Mouse (Mus musculus) hindbrain, embryonic 15.5 days (tissue): Measurements from ENCODE around the gene Nudc. TPM values are rescaled to one million over a fixed set of nuclear protein-coding genes. Genes with fewer than 3 reads are reported as not detected.
"Not testable (repeated sequence)": the region's sequence is repeated elsewhere in the genome, so short reads cannot be mapped to it uniquely, and the experiment has no call there.

Source experiments
- ATAC-seq: fragments of 200-750 bp; cut with Nextera tagmentation; 2 replicates; pipeline ENCODE4 v1.8.0; 2017; ENCODE audit warnings: low read depth, moderate number of reproducible peaks, moderate TSS enrichment; ENCODE audit not compliant: low FRiP score
- H3K27ac ChIP-seq: fragments of 300-500 bp; sonication (generic); replicated peaks from 2 replicates; pipeline ENCODE4 v1.5.1; 2015; ENCODE audit warnings: mild to moderate bottlenecking, inconsistent platforms
- H3K27me3 ChIP-seq: fragments of 300-500 bp; sonication (generic); 2 replicates; pipeline ENCODE4 v1.6.1; 2015; ENCODE audit warnings: control low read depth, inconsistent platforms
- H3K36me3 ChIP-seq: fragments of 300-500 bp; sonication (generic); 2 replicates; pipeline ENCODE4 v1.6.1; 2015; ENCODE audit warnings: control low read depth, inconsistent platforms
- H3K4me1 ChIP-seq: fragments of 300-500 bp; sonication (generic); replicated peaks from 2 replicates; pipeline ENCODE4 v1.6.1; 2015; ENCODE audit warnings: control low read depth, inconsistent platforms
- H3K4me2 ChIP-seq: fragments of 300-500 bp; sonication (generic); 2 replicates; pipeline ENCODE4 v1.6.1; 2015; ENCODE audit warnings: moderate library complexity, mild to moderate bottlenecking, inconsistent platforms
- H3K4me3 ChIP-seq: fragments of 300-500 bp; sonication (generic); 2 replicates; pipeline ENCODE4 v1.5.1; 2015; ENCODE audit warnings: mild to moderate bottlenecking, inconsistent platforms
- H3K9ac ChIP-seq: fragments of 300-500 bp; sonication (generic); 2 replicates; pipeline ENCODE4 v1.6.1; 2015; ENCODE audit warnings: inconsistent platforms
- H3K9me3 ChIP-seq: fragments of 300-500 bp; sonication (generic); 2 replicates; pipeline ENCODE4 v1.6.1; 2016; ENCODE audit warnings: control low read depth, inconsistent platforms
- WGBS: fragments of 180-500 bp; shearing (Covaris S2); methylation state at CpG from one replicate; pipeline ENCODE4 v1.1.7; 2015; 5-methylcytosine and 5-hydroxymethylcytosine counted together
- polyA plus RNA-seq: library from polyadenylated mRNA; unstranded; fragments of >200 nt; fragmentation: Nextera tagmentation; extraction: Ambion mirVana; gene quantifications from 2 replicates; pipeline ENCODE4 v1.2.1, GENCODE M21; 2015

Nudc gene
- polyA plus RNA-seq, 1 experiment from 2014 or later = 272 TPM

GRCm38 (mm10) chr4:133521502-133521901 is 24.3 kb downstream of the Nudc start:
- Histone ChIP-seq H3K9me3 (no peaks in the 10 kb centered on the region), H3K27me3 (peaks cover 44% of the 10 kb centered on the region), H3K4me3 (no peak overlapping the region), H3K36me3 (no peaks in the 10 kb centered on the region), H3K4me1 (peaks cover 8% of the 10 kb centered on the region), H3K27ac (no peak overlapping the region), H3K4me2 (no peak overlapping the region), H3K9ac (no peak overlapping the region)
- 73% methylated on average over 2 of the region's 2 CpGs for WGBS
- no peak for ATAC-seq

GRCm38 (mm10) chr4:133519369-133519665 is 26.5 kb downstream of the Nudc start:
- Histone ChIP-seq H3K9me3 (no peaks in the 10 kb centered on the region), H3K4me2 (peak overlapping the region; percentile 39), H3K36me3 (no peaks in the 10 kb centered on the region), H3K9ac (no peak overlapping the region), H3K4me1 (peaks cover 8% of the 10 kb centered on the region), H3K27me3 (peaks cover 44% of the 10 kb centered on the region), H3K4me3 (peak overlapping the region; percentile 27), H3K27ac (no peak overlapping the region)
- WGBS = 5% methylated on average over 25 of the region's 25 CpGs
- ATAC-seq = no peak

GRCm38 (mm10) chr4:133518601-133519368 is 27.0 kb downstream of the Nudc start, which contains the start of gene Kdf1:
Kdf1 (plus strand) TSS chr4:133518963.
- Histone ChIP-seq H3K27ac (no peak within 1 kb of the TSS), H3K27me3 (peaks cover 44% of the 10 kb centered on the region), H3K9me3 (no peaks in the 10 kb centered on the region), H3K9ac (no peak within 1 kb of the TSS), H3K4me1 (peaks cover 8% of the 10 kb centered on the region), H3K36me3 (no peaks in the 10 kb centered on the region), H3K4me2 (peak within 1 kb of the TSS; percentile 39), H3K4me3 (peak within 1 kb of the TSS; percentile 27)
- ATAC-seq = no peak
- 6% methylated on average over 47 of the region's 69 CpGs for WGBS

- WGBS = 11% methylated on average over 8 of the region's 8 CpGs
- no peak overlapping the region for H3K4me3 ChIP-seq
- peak; percentile 66; the same call in 1 of the 2 replicates for ATAC-seq
Observed at GRCm38 (mm10) chr4:133512972-133513371, 32.8 kb downstream of the Nudc start.

GRCm38 (mm10) chr4:133512511-133512910 is 33.3 kb downstream of the Nudc start:
- not testable (repeated sequence) for H3K27me3 ChIP-seq, H3K27ac ChIP-seq, ATAC-seq, H3K9ac ChIP-seq, H3K4me2 ChIP-seq, H3K36me3 ChIP-seq, H3K4me1 ChIP-seq, H3K4me3 ChIP-seq, H3K9me3 ChIP-seq
- WGBS = 41% methylated on average over 5 of the region's 5 CpGs

More at GRCm38 (mm10) chr4:133512972-133513371, 32.8 kb downstream of the Nudc start:
- Histone ChIP-seq H3K36me3 (no peaks in the 10 kb centered on the region), H3K9ac (no peak overlapping the region), H3K9me3 (no peaks in the 10 kb centered on the region), H3K4me1 (no peaks in the 10 kb centered on the region), H3K27ac (no peak overlapping the region), H3K27me3 (peaks cover 11% of the 10 kb centered on the region), H3K4me2 (no peak overlapping the region)

GRCm38 (mm10) chr4:133511050-133511449 is 34.7 kb downstream of the Nudc start:
- no peak overlapping the region for H3K27ac ChIP-seq
- H3K9ac ChIP-seq = no peak overlapping the region
- no peak overlapping the region for H3K4me3 ChIP-seq
- no peaks in the 10 kb centered on the region for H3K4me1 ChIP-seq
- ATAC-seq = no peak
- 76% methylated on average over 5 of the region's 5 CpGs for WGBS
- no peaks in the 10 kb centered on the region for H3K36me3 ChIP-seq
- no peaks in the 10 kb centered on the region for H3K27me3 ChIP-seq
- H3K4me2 ChIP-seq = no peak overlapping the region
- H3K9me3 ChIP-seq = no peaks in the 10 kb centered on the region

GRCm38 (mm10) chr4:133508990-133509389 is 36.8 kb downstream of the Nudc start:
- no peak overlapping the region for H3K4me3 ChIP-seq
- no peaks in the 10 kb centered on the region for H3K9me3 ChIP-seq
- WGBS = 68% methylated on average over 7 of the region's 7 CpGs
- ATAC-seq = peak; percentile 42; the same call in 1 of the 2 replicates
- no peak overlapping the region for H3K4me2 ChIP-seq
- H3K27ac ChIP-seq = no peak overlapping the region
- no peaks in the 10 kb centered on the region for H3K27me3 ChIP-seq
- H3K9ac ChIP-seq = no peak overlapping the region
- H3K36me3 ChIP-seq = no peaks in the 10 kb centered on the region
- no peaks in the 10 kb centered on the region for H3K4me1 ChIP-seq

GRCm38 (mm10) chr4:133506573-133506972 is 39.2 kb downstream of the Nudc start:
- Histone ChIP-seq H3K9me3 (no peaks in the 10 kb centered on the region), H3K4me2 (no peak overlapping the region), H3K4me1 (no peaks in the 10 kb centered on the region), H3K9ac (no peak overlapping the region), H3K36me3 (no peaks in the 10 kb centered on the region), H3K4me3 (no peak overlapping the region), H3K27me3 (peaks cover 13% of the 10 kb centered on the region), H3K27ac (no peak overlapping the region)
- 76% methylated on average over 5 of the region's 5 CpGs for WGBS
- ATAC-seq = no peak

GRCm38 (mm10) chr4:133504755-133505485 is 40.9 kb downstream of the Nudc start:
- no peak overlapping the region for H3K4me2 ChIP-seq
- no peak overlapping the region for H3K4me3 ChIP-seq
- H3K27ac ChIP-seq = no peak overlapping the region
- no peaks in the 10 kb centered on the region for H3K4me1 ChIP-seq
- 71% methylated on average over 9 of the region's 9 CpGs for WGBS
- H3K9ac ChIP-seq = no peak overlapping the region
- ATAC-seq = no peak
- peaks cover 26% of the 10 kb centered on the region for H3K27me3 ChIP-seq
- H3K36me3 ChIP-seq = no peaks in the 10 kb centered on the region
- no peaks in the 10 kb centered on the region for H3K9me3 ChIP-seq

- no peak overlapping the region for H3K27ac ChIP-seq
- 48% methylated on average over 5 of the region's 5 CpGs for WGBS
- no peak overlapping the region for H3K4me3 ChIP-seq
- no peaks in the 10 kb centered on the region for H3K4me1 ChIP-seq
- no peak overlapping the region for H3K9ac ChIP-seq
- no peak overlapping the region for H3K4me2 ChIP-seq
- H3K36me3 ChIP-seq = no peaks in the 10 kb centered on the region
- no peaks in the 10 kb centered on the region for H3K9me3 ChIP-seq
- ATAC-seq = no peak
- H3K27me3 ChIP-seq = peaks cover 32% of the 10 kb centered on the region
Observed at GRCm38 (mm10) chr4:133504300-133504699, 41.5 kb downstream of the Nudc start.

GRCm38 (mm10) chr4:133501514-133501913 is 44.3 kb downstream of the Nudc start:
- Histone ChIP-seq H3K4me2 (no peak overlapping the region), H3K9me3 (no peaks in the 10 kb centered on the region), H3K27me3 (peaks cover 45% of the 10 kb centered on the region), H3K27ac (no peak overlapping the region), H3K36me3 (no peaks in the 10 kb centered on the region), H3K4me3 (no peak overlapping the region), H3K4me1 (peaks cover 20% of the 10 kb centered on the region), H3K9ac (no peak overlapping the region)
- ATAC-seq = no peak
- WGBS = 65% methylated on average over 7 of the region's 7 CpGs

GRCm38 (mm10) chr4:133498160-133498724 is 47.6 kb downstream of the Nudc start, which contains the start of gene Trnp1:
Trnp1 (minus strand) TSS chr4:133498550.
- peak within 1 kb of the TSS; percentile 63 for H3K9ac ChIP-seq
- no peaks in the 10 kb centered on the region for H3K36me3 ChIP-seq
- under 1% methylated on average over 44 of the region's 53 CpGs for WGBS
- ATAC-seq = peak; percentile 91
- H3K4me1 ChIP-seq = peaks cover 32% of the 10 kb centered on the region
- H3K27ac ChIP-seq = peak within 1 kb of the TSS; percentile 58; the same call in 1 of the 2 replicates
- H3K9me3 ChIP-seq = no peaks in the 10 kb centered on the region
- H3K4me2 ChIP-seq = peak within 1 kb of the TSS; percentile 86
- H3K27me3 ChIP-seq = peaks cover 62% of the 10 kb centered on the region
- H3K4me3 ChIP-seq = peak within 1 kb of the TSS; percentile 64
